ENCODE assay signal across 8 mouse cellular contexts in genomic region chr12:98733165-98733564, GRCm38 (mm10). TPM values are rescaled to one million over a fixed set of nuclear protein-coding genes. Genes with fewer than 3 reads are reported as not detected.
A peak's percentile ranks its signal among the peaks of the same experiment; 100 is the strongest.
DNase-seq lines count a peak whose midpoint lies in the region; ATAC-seq and TF ChIP-seq lines count a peak whose summit lies in the region.

No protein-coding gene starts in this region.

- peak overlapping the region; percentile 60; the same call in 1 of the 2 replicates for H3K4me3 ChIP-seq in kidney, adult 2 months (ENCODE audit: insufficient read depth, low read depth, low read length)
- H3K4me3 ChIP-seq in hindbrain, postnatal 0 days (ENCODE audit: low read length) = peak overlapping the region; percentile 57
- peak overlapping the region; percentile 54 for H3K4me3 ChIP-seq in midbrain, embryonic 14.5 days (replicated peaks; ENCODE audit: low read depth, low read length)

- TF ChIP-seq POLR2A in kidney, adult 2 months (IDR thresholded peaks at IDR 0.05; ENCODE audit: low read depth, low read length) = no peak

- peak overlapping the region; percentile 83 for H3K4me2 ChIP-seq in hindbrain, postnatal 0 days (ENCODE audit: low read depth, low read length)
- peak overlapping the region; percentile 86 for H3K4me2 ChIP-seq in midbrain, embryonic 14.5 days (ENCODE audit: low read length)

- DNase-seq in kidney, adult 2 months = no peak
- no peak for DNase-seq in kidney, adult 11 months
- DNase-seq in hindbrain, postnatal 0 days (ENCODE audit: low spot score) = no peak
- DNase-seq in midbrain, embryonic 14.5 days = no peak
- DNase-seq in cerebellum, postnatal 36 days = no peak
- no peak for DNase-seq in spleen, postnatal 4 days (ENCODE audit: low spot score in 2 of 2)
- DNase-seq in retina, postnatal 1 day = no peak

- H3K36me3 ChIP-seq in kidney, adult 2 months (ENCODE audit: control insufficient read depth, insufficient read depth, low read length) = no peaks in the 10 kb centered on the region
- H3K36me3 ChIP-seq in hindbrain, postnatal 0 days (ENCODE audit: insufficient read depth, low read length) = no peaks in the 10 kb centered on the region
- H3K36me3 ChIP-seq in midbrain, embryonic 14.5 days (ENCODE audit: control insufficient read depth, insufficient read depth, low read length) = no peaks in the 10 kb centered on the region

- H3K27ac ChIP-seq in kidney, adult 2 months (ENCODE audit: insufficient read depth, low read depth, low read length) = no peak overlapping the region
- H3K27ac ChIP-seq in hindbrain, postnatal 0 days = no peak overlapping the region
- no peak overlapping the region for H3K27ac ChIP-seq in midbrain, embryonic 14.5 days (replicated peaks; ENCODE audit: low read depth, low read length)

- WGBS in kidney, adult 2 months = 52% methylated on average over 3 of the region's 3 CpGs
- 69% methylated on average over 3 of the region's 3 CpGs for WGBS in hindbrain, postnatal 0 days
- 69% methylated on average over 3 of the region's 3 CpGs for WGBS in midbrain, embryonic 14.5 days

- no peaks in the 10 kb centered on the region for H3K9me3 ChIP-seq in hindbrain, postnatal 0 days (ENCODE audit: low read length)
- no peaks in the 10 kb centered on the region for H3K9me3 ChIP-seq in midbrain, embryonic 14.5 days (ENCODE audit: control insufficient read depth, low read length)

- H3K9ac ChIP-seq in hindbrain, postnatal 0 days (replicated peaks; ENCODE audit: low read length) = peak overlapping the region; percentile 52
- peak overlapping the region; percentile 59; the same call in 1 of the 2 replicates for H3K9ac ChIP-seq in midbrain, embryonic 14.5 days (replicated peaks; ENCODE audit: low read length)

- no peaks in the 10 kb centered on the region for H3K27me3 ChIP-seq in kidney, adult 2 months (replicated peaks; ENCODE audit: control insufficient read depth, insufficient read depth, low read length)
- H3K27me3 ChIP-seq in hindbrain, postnatal 0 days (ENCODE audit: insufficient read depth, low read length) = no peaks in the 10 kb centered on the region
- H3K27me3 ChIP-seq in midbrain, embryonic 14.5 days (ENCODE audit: control insufficient read depth, insufficient read depth, low read length) = 0 out of 2 replicates have a peak, but pooled peaks cover under 1% of the 10 kb centered on the region

- H3K4me1 ChIP-seq in kidney, adult 2 months (ENCODE audit: control insufficient read depth, insufficient read depth, low read length) = peaks cover 11% of the 10 kb centered on the region; the same call in 1 of the 2 replicates
- peaks cover 23% of the 10 kb centered on the region; the same call in 1 of the 2 replicates for H3K4me1 ChIP-seq in hindbrain, postnatal 0 days (ENCODE audit: insufficient read depth, low read length)
- peaks cover 20% of the 10 kb centered on the region for H3K4me1 ChIP-seq in midbrain, embryonic 14.5 days (ENCODE audit: control insufficient read depth, insufficient read depth, low read length)

- ATAC-seq in activated CD4-positive, CD25-positive, alpha-beta regulatory T cell, adult 4 months = peak; percentile 56
- no peak for ATAC-seq in hindbrain, postnatal 0 days
- ATAC-seq in midbrain, embryonic 14.5 days (ENCODE audit: low FRiP score, low TSS enrichment) = no peak

- TF ChIP-seq CTCF in kidney, adult 2 months (conservative IDR thresholded peaks at IDR 0.05; ENCODE audit: insufficient read depth, insufficient read length, low read depth, low read length) = no peak
- TF ChIP-seq CTCF in hindbrain, postnatal 0 days (IDR thresholded peaks at IDR 0.05; ENCODE audit: low read depth) = no peak

RNA-seq across cellular contexts. Expression of gene Ptpn21, which starts 4.0 kb away (rescaled TPM):
- polyA plus RNA-seq in kidney, adult 2 months (2012; rRNA removed) = 25.4 and 27.5 TPM in 2 replicates
- polyA plus RNA-seq in activated CD4-positive, CD25-positive, alpha-beta regulatory T cell, adult 4 months (2017; shearing (Covaris generic)) = 1 to 10 TPM; 2.2 to 3.7 TPM
- 3.7 and 6.0 TPM in 2 replicates for total RNA-seq in hindbrain, postnatal 0 days (2014; rRNA removed)
- 2.5 and 2.7 TPM in 2 replicates for polyA plus RNA-seq in hindbrain, postnatal 0 days (2015; fragmentation: Nextera tagmentation; extraction: Ambion mirVana)
- 3.9 and 5.4 TPM in 2 replicates for polyA plus RNA-seq in midbrain, embryonic 14.5 days (2014; fragmentation: Nextera tagmentation; extraction: Ambion mirVana)

RNA-seq across cellular contexts. Expression of gene Zc3h14, which starts 13.6 kb away (rescaled TPM):
- polyA plus RNA-seq in kidney, adult 2 months (2012; rRNA removed) = 72.5 and 74.7 TPM in 2 replicates
- 10 to 100 TPM; 33.4 to 38.6 TPM for polyA plus RNA-seq in activated CD4-positive, CD25-positive, alpha-beta regulatory T cell, adult 4 months (2017; shearing (Covaris generic))
- total RNA-seq in hindbrain, postnatal 0 days (2014; rRNA removed) = 84.1 and 102 TPM in 2 replicates
- 100.0 and 101 TPM in 2 replicates for polyA plus RNA-seq in hindbrain, postnatal 0 days (2015; fragmentation: Nextera tagmentation; extraction: Ambion mirVana)
- 99.5 and 135 TPM in 2 replicates for polyA plus RNA-seq in midbrain, embryonic 14.5 days (2014; fragmentation: Nextera tagmentation; extraction: Ambion mirVana)
